Mouse (Mus musculus): ENCODE data around the gene H2-DMb1. TPM values are rescaled to one million over a fixed set of nuclear protein-coding genes. Genes with fewer than 3 reads are reported as not detected.

Gene H2-DMb1
- polyA plus RNA-seq (2015; fragmentation: Nextera tagmentation; extraction: Ambion mirVana): 0.20 TPM in 1 of 2 replicates, not detected in the other

GRCm38 (mm10) chr17:34152923-34153322, at the start of gene H2-DMb1:
H2-DMb1 (plus strand) TSS chr17:34153072.
- ATAC-seq: no peak
- 61% methylated on average over 4 of the region's 4 CpGs for WGBS
- Histone ChIP-seq H3K9ac (no peak within 1 kb of the TSS), H3K4me1 (no peaks in the 10 kb centered on the region), H3K4me3 (no peak within 1 kb of the TSS), H3K36me3 (ENCODE audit: poor library complexity, severe bottlenecking) (no peaks in the 10 kb centered on the region), H3K27ac (no peak within 1 kb of the TSS), H3K9me3 (replicated peaks) (no peaks in the 10 kb centered on the region), H3K27me3 (no peaks in the 10 kb centered on the region), H3K4me2 (no peak within 1 kb of the TSS)

- Histone ChIP-seq H3K4me2 (no peak overlapping the region), H3K27me3 (no peaks in the 10 kb centered on the region), H3K9ac (no peak overlapping the region), H3K9me3 (replicated peaks) (no peaks in the 10 kb centered on the region), H3K4me3 (no peak overlapping the region), H3K27ac (no peak overlapping the region), H3K36me3 (ENCODE audit: poor library complexity, severe bottlenecking) (peaks cover 13% of the 10 kb centered on the region), H3K4me1 (peaks cover 8% of the 10 kb centered on the region; the same call in 1 of the 2 replicates)
- 90% methylated on average over 9 of the region's 9 CpGs for WGBS
- ATAC-seq: no peak
These were observed 48.1 kb upstream of the H2-DMb1 start for GRCm38 (mm10) chr17:34104804-34105203.

GRCm38 (mm10) chr17:34106555-34106954, 46.3 kb upstream of the H2-DMb1 start:
- Histone ChIP-seq H3K4me2 (no peak overlapping the region), H3K9me3 (replicated peaks) (no peaks in the 10 kb centered on the region), H3K27me3 (no peaks in the 10 kb centered on the region), H3K36me3 (ENCODE audit: poor library complexity, severe bottlenecking) (peaks cover 30% of the 10 kb centered on the region), H3K9ac (no peak overlapping the region), H3K4me3 (no peak overlapping the region), H3K27ac (no peak overlapping the region), H3K4me1 (peaks cover 15% of the 10 kb centered on the region; the same call in 1 of the 2 replicates)
- WGBS: 92% methylated on average over 7 of the region's 7 CpGs
- no peak for ATAC-seq

- H3K4me2 ChIP-seq: no peak overlapping the region
These were observed 45.6 kb upstream of the H2-DMb1 start for GRCm38 (mm10) chr17:34107109-34107867.

GRCm38 (mm10) chr17:34108460-34108859, 44.4 kb upstream of the H2-DMb1 start:
- no peak overlapping the region for H3K9ac ChIP-seq
- H3K4me2 ChIP-seq: no peak overlapping the region
- no peaks in the 10 kb centered on the region for H3K9me3 ChIP-seq (replicated peaks)
- peaks cover 49% of the 10 kb centered on the region for H3K36me3 ChIP-seq (ENCODE audit: poor library complexity, severe bottlenecking)
- 78% methylated on average over 6 of the region's 6 CpGs for WGBS
- H3K27ac ChIP-seq: no peak overlapping the region
- ATAC-seq: no peak
- H3K4me3 ChIP-seq: no peak overlapping the region
- H3K27me3 ChIP-seq: no peaks in the 10 kb centered on the region
- H3K4me1 ChIP-seq: peaks cover 14% of the 10 kb centered on the region; the same call in 1 of the 2 replicates

More at GRCm38 (mm10) chr17:34107109-34107867, 45.6 kb upstream of the H2-DMb1 start:
- WGBS: 89% methylated on average over 7 of the region's 7 CpGs
- ATAC-seq: peak; percentile 57; the same call in 1 of the 2 replicates
- Histone ChIP-seq H3K36me3 (ENCODE audit: poor library complexity, severe bottlenecking) (peaks cover 38% of the 10 kb centered on the region), H3K27ac (no peak overlapping the region), H3K4me1 (peaks cover 12% of the 10 kb centered on the region; the same call in 1 of the 2 replicates), H3K9me3 (replicated peaks) (no peaks in the 10 kb centered on the region), H3K4me3 (no peak overlapping the region), H3K9ac (no peak overlapping the region), H3K27me3 (no peaks in the 10 kb centered on the region)

- H3K27ac ChIP-seq: peak overlapping the region; percentile 57
These were observed 43.6 kb upstream of the H2-DMb1 start for GRCm38 (mm10) chr17:34109038-34109805.

GRCm38 (mm10) chr17:34109806-34110195, 43.1 kb upstream of the H2-DMb1 start:
- H3K27ac ChIP-seq: peak overlapping the region; percentile 57
- H3K27me3 ChIP-seq: no peaks in the 10 kb centered on the region
- H3K4me3 ChIP-seq: no peak overlapping the region; the same call in 1 of the 2 replicates
- ATAC-seq: peak; percentile 31
- H3K4me2 ChIP-seq: no peak overlapping the region
- peaks cover 16% of the 10 kb centered on the region; the same call in 1 of the 2 replicates for H3K4me1 ChIP-seq
- WGBS: 64% methylated on average over 3 of the region's 3 CpGs
- H3K36me3 ChIP-seq (ENCODE audit: poor library complexity, severe bottlenecking): peaks cover 63% of the 10 kb centered on the region
- H3K9me3 ChIP-seq (replicated peaks): no peaks in the 10 kb centered on the region
- H3K9ac ChIP-seq: no peak overlapping the region

More at GRCm38 (mm10) chr17:34109038-34109805, 43.6 kb upstream of the H2-DMb1 start:
- Histone ChIP-seq H3K27me3 (no peaks in the 10 kb centered on the region), H3K36me3 (ENCODE audit: poor library complexity, severe bottlenecking) (peaks cover 57% of the 10 kb centered on the region), H3K4me2 (no peak overlapping the region), H3K9ac (no peak overlapping the region), H3K9me3 (replicated peaks) (no peaks in the 10 kb centered on the region), H3K4me3 (no peak overlapping the region; the same call in 1 of the 2 replicates), H3K4me1 (peaks cover 14% of the 10 kb centered on the region; the same call in 1 of the 2 replicates)
- 73% methylated on average over 14 of the region's 14 CpGs for WGBS
- ATAC-seq: no peak

- H3K27ac ChIP-seq: peak overlapping the region; percentile 57
- H3K9me3 ChIP-seq (replicated peaks): no peaks in the 10 kb centered on the region
- no peak overlapping the region; the same call in 1 of the 2 replicates for H3K4me3 ChIP-seq
- H3K27me3 ChIP-seq: no peaks in the 10 kb centered on the region
- ATAC-seq: no peak
- 64% methylated on average over 8 of the region's 8 CpGs for WGBS
- H3K36me3 ChIP-seq (ENCODE audit: poor library complexity, severe bottlenecking): peaks cover 68% of the 10 kb centered on the region
- H3K4me2 ChIP-seq: no peak overlapping the region
- H3K4me1 ChIP-seq: peaks cover 21% of the 10 kb centered on the region
- 0 out of 2 replicates have a peak overlapping the region, but pooled peaks have one; percentile 16 for H3K9ac ChIP-seq
These were observed 42.6 kb upstream of the H2-DMb1 start for GRCm38 (mm10) chr17:34110309-34110708.

- Histone ChIP-seq H3K27ac (no peak overlapping the region), H3K9ac (no peak overlapping the region), H3K36me3 (ENCODE audit: poor library complexity, severe bottlenecking) (peaks cover 93% of the 10 kb centered on the region), H3K4me1 (peaks cover 46% of the 10 kb centered on the region), H3K4me3 (no peak overlapping the region), H3K27me3 (no peaks in the 10 kb centered on the region), H3K4me2 (no peak overlapping the region), H3K9me3 (replicated peaks) (no peaks in the 10 kb centered on the region)
- ATAC-seq: no peak
- 96% methylated on average over 7 of the region's 7 CpGs for WGBS
These were observed 38.8 kb upstream of the H2-DMb1 start for GRCm38 (mm10) chr17:34114114-34114513.

- H3K9ac ChIP-seq: peak overlapping the region; percentile 96
- peaks cover 34% of the 10 kb centered on the region for H3K4me1 ChIP-seq
- H3K9me3 ChIP-seq (replicated peaks): no peaks in the 10 kb centered on the region
- peak overlapping the region; percentile 100 for H3K4me3 ChIP-seq
- peaks cover 66% of the 10 kb centered on the region for H3K36me3 ChIP-seq (ENCODE audit: poor library complexity, severe bottlenecking)
- 29% methylated on average over 7 of the region's 7 CpGs for WGBS
- H3K4me2 ChIP-seq: peak overlapping the region; percentile 87
- H3K27ac ChIP-seq: no peak overlapping the region
- no peaks in the 10 kb centered on the region for H3K27me3 ChIP-seq
- no peak for ATAC-seq
These were observed 36.0 kb upstream of the H2-DMb1 start for GRCm38 (mm10) chr17:34116736-34117370.

GRCm38 (mm10) chr17:34117421-34118112, 35.3 kb upstream of the H2-DMb1 start:
- Histone ChIP-seq H3K27ac (no peak overlapping the region; the same call in 1 of the 2 replicates), H3K27me3 (no peaks in the 10 kb centered on the region), H3K4me3 (peak overlapping the region; percentile 100), H3K9ac (peak overlapping the region; percentile 96), H3K4me2 (peak overlapping the region; percentile 87), H3K36me3 (ENCODE audit: poor library complexity, severe bottlenecking) (peaks cover 59% of the 10 kb centered on the region), H3K4me1 (peaks cover 32% of the 10 kb centered on the region), H3K9me3 (replicated peaks) (no peaks in the 10 kb centered on the region)
- ATAC-seq: no peak
- WGBS: under 1% methylated on average over 5 of the region's 5 CpGs

All from forebrain, embryonic 13.5 days (tissue).